In genomic region chr10:75337231-75337630, GRCm38 (mm10) we compare ENCODE assay signal across 22 mouse cellular contexts.
"Had no signal": no experiment of that assay in that cellular context is flagged by ENCODE, and none has a peak within 500 bp of the region (broad histone marks: within the 10 kb centered on the region; RNA-seq: fewer than 3 reads in every experiment).

No protein-coding gene starts in this region.

- H3K4me1 ChIP-seq: intestine, embryonic 15.5 days; limb, embryonic 12.5 days; limb, embryonic 15.5 days; midbrain, embryonic 12.5 days; midbrain, embryonic 15.5 days; neural tube, embryonic 12.5 days; neural tube, embryonic 15.5 days; stomach, embryonic 15.5 days had no signal

- H3K27ac ChIP-seq: intestine, embryonic 15.5 days; layer of hippocampus, adult 2 months; left cerebral cortex, adult 2 months; limb, embryonic 12.5 days; limb, embryonic 15.5 days; liver, embryonic 14.5 days; macrophage; midbrain, embryonic 12.5 days; midbrain, embryonic 15.5 days; neural tube, embryonic 12.5 days; neural tube, embryonic 15.5 days; stomach, embryonic 15.5 days had no signal

- H3K4me3 ChIP-seq: intestine, embryonic 15.5 days; layer of hippocampus, adult 2 months; left cerebral cortex, adult 2 months; limb, embryonic 12.5 days; limb, embryonic 15.5 days; midbrain, embryonic 12.5 days; midbrain, embryonic 15.5 days; neural tube, embryonic 12.5 days; neural tube, embryonic 15.5 days; stomach, embryonic 15.5 days had no signal

- H3K9me3 ChIP-seq: intestine, embryonic 15.5 days; limb, embryonic 12.5 days; limb, embryonic 15.5 days; midbrain, embryonic 12.5 days; midbrain, embryonic 15.5 days; neural tube, embryonic 12.5 days; neural tube, embryonic 15.5 days; stomach, embryonic 15.5 days had no signal

- H3K27me3 ChIP-seq: intestine, embryonic 15.5 days; limb, embryonic 12.5 days; limb, embryonic 15.5 days; midbrain, embryonic 12.5 days; midbrain, embryonic 15.5 days; neural tube, embryonic 12.5 days; neural tube, embryonic 15.5 days; stomach, embryonic 15.5 days had no signal

- H3K4me2 ChIP-seq: intestine, embryonic 15.5 days; limb, embryonic 12.5 days; limb, embryonic 15.5 days; liver, embryonic 11.5 days; lung, embryonic 14.5 days; midbrain, embryonic 12.5 days; midbrain, embryonic 15.5 days; neural tube, embryonic 12.5 days; neural tube, embryonic 15.5 days; stomach, embryonic 15.5 days had no signal

- H3K36me3 ChIP-seq: intestine, embryonic 15.5 days; limb, embryonic 12.5 days; limb, embryonic 15.5 days; midbrain, embryonic 12.5 days; midbrain, embryonic 15.5 days; neural tube, embryonic 12.5 days; neural tube, embryonic 15.5 days; stomach, embryonic 15.5 days had no signal

- ATAC-seq: intestine, embryonic 15.5 days; lung, postnatal 0 days; midbrain, embryonic 15.5 days had no signal

- DNase-seq: layer of hippocampus, adult 9-11 months; left cerebral cortex, postnatal 4 days; liver, postnatal 0 days; lung, embryonic 14.5 days; right cerebral cortex, adult 18-20 months; right cerebral cortex, postnatal 14 days; right cerebral cortex, postnatal 4 days; thymus, postnatal 25 days had no signal

- H3K9ac ChIP-seq: intestine, embryonic 15.5 days; limb, embryonic 12.5 days; limb, embryonic 15.5 days; liver, embryonic 14.5 days; liver, postnatal 0 days; lung, embryonic 14.5 days; midbrain, embryonic 12.5 days; midbrain, embryonic 15.5 days; neural tube, embryonic 12.5 days; neural tube, embryonic 15.5 days; stomach, embryonic 15.5 days had no signal
